Mouse (Mus musculus) right cerebral cortex, postnatal 36 days (tissue): Measurements from ENCODE around the gene Med12l.
A peak's percentile ranks its signal among the peaks of the same experiment; 100 is the strongest.

ENCODE experiments used
- DNase-seq, 2 experiments: peaks; one replicate each; pipeline ENCODE4 v3.0.0; 2022; ENCODE audit warnings: low spot score in 2 of 2, mixed read lengths in 1 of 2

Med12l gene

GRCm38 (mm10) chr3:59243384-59243783 lies 237.8 kb downstream of the Med12l start:
- peak; percentile 68 to 81 for DNase-seq

- no peak for DNase-seq
Observed at GRCm38 (mm10) chr3:59248031-59248430, 242.4 kb downstream of the Med12l start.

GRCm38 (mm10) chr3:59250454-59250853 lies 244.8 kb downstream of the Med12l start:
- DNase-seq: no peak

GRCm38 (mm10) chr3:59257740-59258664 lies 252.4 kb downstream of the Med12l start:
- peak in 1 of 2 experiments; percentile 5 for DNase-seq

GRCm38 (mm10) chr3:59260745-59261144 lies 255.1 kb downstream of the Med12l start:
- peak in 1 of 2 experiments; percentile 11 for DNase-seq

GRCm38 (mm10) chr3:59261709-59262472 lies 256.3 kb downstream of the Med12l start:
- DNase-seq: no peak

- no peak for DNase-seq
Observed at GRCm38 (mm10) chr3:59262704-59263103, 257.1 kb downstream of the Med12l start, which contains the start of gene P2ry12. P2ry12 (minus strand) TSS chr3:59262871.

- DNase-seq: no peak
Observed at GRCm38 (mm10) chr3:59263417-59263816, 257.8 kb downstream of the Med12l start.

GRCm38 (mm10) chr3:59263988-59264387 lies 258.4 kb downstream of the Med12l start:
- DNase-seq: no peak

GRCm38 (mm10) chr3:59270811-59271210 lies 265.2 kb downstream of the Med12l start:
- no peak for DNase-seq

- no peak for DNase-seq
Observed at GRCm38 (mm10) chr3:59277502-59278253, 272.1 kb downstream of the Med12l start.

- no peak for DNase-seq
Observed at GRCm38 (mm10) chr3:59278254-59278533, 272.6 kb downstream of the Med12l start.

- no peak for DNase-seq
Observed at GRCm38 (mm10) chr3:59278620-59279019, 273.0 kb downstream of the Med12l start.

- DNase-seq: no peak
Observed at GRCm38 (mm10) chr3:59290551-59290950, 284.9 kb downstream of the Med12l start.

GRCm38 (mm10) chr3:59293437-59294199 lies 288.0 kb downstream of the Med12l start:
- no peak for DNase-seq

- DNase-seq: no peak
Observed at GRCm38 (mm10) chr3:59295699-59296562, 290.3 kb downstream of the Med12l start.

- DNase-seq: no peak
Observed at GRCm38 (mm10) chr3:59296563-59297130, 291.0 kb downstream of the Med12l start.

- no peak for DNase-seq
Observed at GRCm38 (mm10) chr3:59297653-59298052, 292.0 kb downstream of the Med12l start.

GRCm38 (mm10) chr3:59304944-59305343 lies 299.3 kb downstream of the Med12l start:
- no peak for DNase-seq

- DNase-seq: no peak
Observed at GRCm38 (mm10) chr3:59305518-59305917, 299.9 kb downstream of the Med12l start.
